Mouse (Mus musculus) stomach, embryonic 16.5 days (tissue): ENCODE measurements at regions not wholly inside any gene's neighbourhood (a gene's known extent, or its start where the extent isn't known, plus 50 kb on each side); places are given as distances from the start of the nearest gene placed in this dataset.

ENCODE experiments used
- ATAC-seq: fragments of 200-750 bp; cut with Nextera tagmentation; 2 replicates; pipeline ENCODE4 v1.8.0; 2017; ENCODE audit warnings: moderate number of reproducible peaks, moderate TSS enrichment; ENCODE audit not compliant: insufficient read depth, low FRiP score
- H3K27ac ChIP-seq: fragments of 300-500 bp; sonication (generic); 2 replicates; pipeline ENCODE4 v1.5.1; 2014; ENCODE audit warnings: low read length
- H3K27me3 ChIP-seq: fragments of 300-500 bp; sonication (generic); 2 replicates; pipeline ENCODE4 v1.6.1; 2014; ENCODE audit warnings: low read length, control low read depth, mixed read lengths; ENCODE audit not compliant: control insufficient read depth, insufficient read depth
- H3K36me3 ChIP-seq: fragments of 300-500 bp; sonication (generic); 2 replicates; pipeline ENCODE4 v1.6.1; 2014; ENCODE audit warnings: low read length; ENCODE audit not compliant: control insufficient read depth, insufficient read depth
- H3K4me1 ChIP-seq: fragments of 300-500 bp; sonication (generic); 2 replicates; pipeline ENCODE4 v1.6.1; 2014; ENCODE audit warnings: low read length, control low read depth, mixed read lengths; ENCODE audit not compliant: control insufficient read depth, insufficient read depth
- H3K4me2 ChIP-seq: fragments of 300-500 bp; sonication (generic); 2 replicates; pipeline ENCODE4 v1.6.1; 2014; ENCODE audit warnings: low read depth, low read length, mixed read lengths
- H3K4me3 ChIP-seq: fragments of 300-500 bp; sonication (generic); replicated peaks from 2 replicates; pipeline ENCODE4 v1.5.1; 2014; ENCODE audit warnings: mild to moderate bottlenecking, low read length
- H3K9ac ChIP-seq: fragments of 300-500 bp; sonication (generic); 2 replicates; pipeline ENCODE4 v1.6.1; 2014; ENCODE audit warnings: low read length
- H3K9me3 ChIP-seq: fragments of 300-500 bp; sonication (generic); replicated peaks from 2 replicates; pipeline ENCODE4 v1.6.1; 2016; ENCODE audit warnings: low read length, control low read depth; ENCODE audit not compliant: control insufficient read depth
- WGBS: fragments of 180-500 bp; shearing (Covaris S2); extraction: QIAGEN DNeasy Blood & Tissue Kit; methylation state at CpG from one replicate; pipeline ENCODE4 v1.1.7; 2014; 5-methylcytosine and 5-hydroxymethylcytosine counted together

DNA sequence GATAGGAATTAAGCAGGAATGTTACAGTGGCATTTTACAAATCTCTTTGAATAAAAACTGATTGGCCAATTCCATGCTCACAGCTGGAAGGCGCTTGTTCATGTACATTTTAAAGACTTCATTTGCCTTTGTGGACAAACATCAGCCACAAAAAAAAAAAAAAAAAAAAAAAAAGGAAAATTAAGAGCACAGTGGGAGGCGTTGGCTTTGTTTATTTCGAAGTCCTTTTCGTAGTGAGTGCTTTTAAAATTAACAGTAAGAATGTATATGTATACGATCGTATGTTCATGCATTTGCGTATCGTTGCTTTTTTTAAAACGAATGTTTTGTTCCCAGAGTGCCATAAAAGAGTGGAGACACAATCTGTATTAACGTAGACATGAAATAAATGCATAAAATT is 250.6 kb upstream of the Nfe2l3 start:
- Histone ChIP-seq H3K9me3 (no peaks in the 10 kb centered on the region), H3K27me3 (peaks cover 56% of the 10 kb centered on the region), H3K4me1 (no peaks in the 10 kb centered on the region), H3K27ac (no peak overlapping the region), H3K9ac (no peak overlapping the region), H3K4me3 (no peak overlapping the region), H3K4me2 (no peak overlapping the region), H3K36me3 (no peaks in the 10 kb centered on the region)
- ATAC-seq: no peak
- WGBS: 20% methylated on average over 10 of the region's 10 CpGs

DNA sequence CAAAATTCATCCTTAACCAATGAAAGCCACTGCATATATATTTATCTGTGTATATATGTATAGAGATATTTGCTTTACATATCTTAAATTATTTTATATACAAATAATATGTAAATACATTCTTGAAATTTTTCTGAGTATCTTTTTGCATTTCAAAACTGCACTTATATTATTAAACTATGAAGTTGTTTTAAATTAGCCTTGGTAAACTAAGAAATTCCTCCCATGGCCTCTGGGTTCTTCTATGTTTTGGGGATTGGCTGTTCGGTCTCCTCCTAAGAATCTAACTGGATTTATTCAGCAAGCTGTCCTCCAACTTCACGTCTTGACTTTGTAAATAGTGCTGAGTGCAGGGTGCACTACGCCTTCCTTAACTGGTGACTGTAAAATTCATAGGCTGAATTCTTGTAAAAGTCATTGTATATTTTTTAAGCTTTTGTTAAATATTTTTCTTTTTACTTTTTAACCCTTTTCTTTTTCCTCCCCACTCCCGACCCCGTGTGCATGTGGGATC is 249.6 kb upstream of the Nfe2l3 start:
- no peak overlapping the region for H3K4me2 ChIP-seq
- no peak overlapping the region for H3K27ac ChIP-seq
- H3K9ac ChIP-seq: no peak overlapping the region
- H3K4me1 ChIP-seq: no peaks in the 10 kb centered on the region
- H3K4me3 ChIP-seq: no peak overlapping the region
- H3K9me3 ChIP-seq: no peaks in the 10 kb centered on the region
- 7% methylated on average over 5 of the region's 5 CpGs for WGBS
- no peaks in the 10 kb centered on the region for H3K36me3 ChIP-seq
- peaks cover 63% of the 10 kb centered on the region for H3K27me3 ChIP-seq
- ATAC-seq: no peak

DNA sequence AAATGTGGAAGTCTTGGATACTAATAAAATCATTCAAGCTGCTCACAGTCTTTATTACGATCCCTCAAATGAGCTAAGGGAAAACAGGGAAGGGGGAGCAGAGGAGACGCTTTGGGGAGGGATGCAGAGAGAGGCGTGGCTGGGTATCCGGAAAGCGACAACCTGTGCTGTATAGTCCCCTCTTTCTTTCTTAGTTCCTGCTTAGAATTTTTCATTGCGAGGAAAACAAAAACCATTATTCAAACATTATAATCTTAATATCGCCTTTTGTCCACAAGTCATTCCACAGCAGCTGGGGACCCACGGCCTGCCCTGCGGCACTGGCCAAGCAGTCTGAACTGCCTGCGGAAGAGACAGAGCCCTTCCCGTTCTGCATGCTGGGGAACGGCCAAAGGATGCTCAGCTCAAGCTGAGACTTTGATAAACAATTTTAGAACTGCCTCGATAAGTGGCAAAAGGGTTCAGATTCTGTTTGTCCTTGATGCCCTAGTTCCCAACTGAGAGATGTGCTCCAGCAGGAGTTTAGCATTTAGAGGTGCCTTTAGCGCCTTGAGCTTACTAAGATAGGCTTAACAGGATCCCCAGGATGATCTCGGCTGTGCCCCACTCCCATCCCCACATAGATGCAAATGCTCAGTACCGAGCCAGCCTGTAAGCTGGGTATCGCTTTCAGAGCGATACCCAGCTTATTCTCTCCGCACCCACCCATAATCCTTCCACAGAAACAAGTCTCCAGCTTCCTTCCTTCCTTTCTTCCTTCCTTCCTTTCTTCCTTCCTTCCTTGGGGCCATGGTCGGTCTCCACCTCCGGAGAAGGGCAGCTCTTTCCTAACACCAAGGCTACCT is 248.7 kb upstream of the Nfe2l3 start:
- Histone ChIP-seq H3K9me3 (no peaks in the 10 kb centered on the region), H3K4me1 (no peaks in the 10 kb centered on the region), H3K4me3 (no peak overlapping the region), H3K9ac (no peak overlapping the region), H3K4me2 (no peak overlapping the region), H3K36me3 (no peaks in the 10 kb centered on the region), H3K27me3 (peaks cover 72% of the 10 kb centered on the region), H3K27ac (no peak overlapping the region)
- no peak for ATAC-seq
- 2% methylated on average over 21 of the region's 21 CpGs for WGBS

DNA sequence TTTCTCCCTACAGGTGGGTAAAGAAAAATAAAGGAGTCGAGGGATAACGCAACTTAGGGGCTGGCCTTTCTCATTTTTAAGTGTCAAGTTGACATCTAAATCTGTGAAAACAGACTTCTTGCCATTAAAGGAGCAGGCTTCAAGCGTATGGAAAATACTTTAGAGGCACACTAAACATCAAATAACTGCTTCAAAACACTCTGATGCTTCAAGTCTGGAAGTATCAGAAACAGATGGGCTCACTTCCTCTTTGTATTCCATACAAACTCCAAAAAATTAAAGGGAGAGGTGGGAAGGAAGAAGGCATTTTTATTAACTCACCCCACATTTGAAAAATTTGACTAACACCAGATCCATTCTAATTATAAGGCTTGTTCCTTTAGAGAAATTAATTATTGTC is 248.0 kb upstream of the Nfe2l3 start:
- H3K4me2 ChIP-seq: no peak overlapping the region
- 5% methylated on average over 3 of the region's 3 CpGs for WGBS
- H3K4me3 ChIP-seq: no peak overlapping the region
- no peaks in the 10 kb centered on the region for H3K4me1 ChIP-seq
- H3K9me3 ChIP-seq: no peaks in the 10 kb centered on the region
- H3K36me3 ChIP-seq: no peaks in the 10 kb centered on the region
- no peak overlapping the region for H3K27ac ChIP-seq
- no peak overlapping the region for H3K9ac ChIP-seq
- no peak for ATAC-seq
- peaks cover 77% of the 10 kb centered on the region for H3K27me3 ChIP-seq

DNA sequence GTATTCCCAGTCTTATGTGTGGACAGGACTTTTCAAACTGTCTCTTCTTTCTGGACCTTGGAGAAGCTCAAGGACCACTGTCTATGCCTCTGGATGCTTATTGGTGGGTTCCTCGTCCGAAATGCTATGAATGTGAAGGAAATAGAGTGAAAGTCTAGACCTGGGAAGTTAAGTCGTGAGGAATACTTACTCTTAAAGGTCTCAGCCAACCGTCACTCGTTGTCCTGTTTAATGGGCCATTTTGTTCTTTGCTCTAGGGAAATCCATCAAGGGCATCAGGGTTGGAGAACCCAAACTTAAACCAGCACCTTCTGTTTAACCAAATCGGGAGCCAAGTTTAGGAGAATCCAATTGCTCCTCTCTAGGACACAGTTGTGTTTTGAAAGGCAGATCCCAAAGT is 247.3 kb upstream of the Nfe2l3 start:
- WGBS: 21% methylated on average over 6 of the region's 6 CpGs
- no peak overlapping the region for H3K9ac ChIP-seq
- H3K27ac ChIP-seq: no peak overlapping the region
- no peaks in the 10 kb centered on the region for H3K4me1 ChIP-seq
- ATAC-seq: no peak
- no peak overlapping the region for H3K4me2 ChIP-seq
- H3K9me3 ChIP-seq: no peaks in the 10 kb centered on the region
- H3K36me3 ChIP-seq: no peaks in the 10 kb centered on the region
- peaks cover 84% of the 10 kb centered on the region for H3K27me3 ChIP-seq
- H3K4me3 ChIP-seq: no peak overlapping the region

DNA sequence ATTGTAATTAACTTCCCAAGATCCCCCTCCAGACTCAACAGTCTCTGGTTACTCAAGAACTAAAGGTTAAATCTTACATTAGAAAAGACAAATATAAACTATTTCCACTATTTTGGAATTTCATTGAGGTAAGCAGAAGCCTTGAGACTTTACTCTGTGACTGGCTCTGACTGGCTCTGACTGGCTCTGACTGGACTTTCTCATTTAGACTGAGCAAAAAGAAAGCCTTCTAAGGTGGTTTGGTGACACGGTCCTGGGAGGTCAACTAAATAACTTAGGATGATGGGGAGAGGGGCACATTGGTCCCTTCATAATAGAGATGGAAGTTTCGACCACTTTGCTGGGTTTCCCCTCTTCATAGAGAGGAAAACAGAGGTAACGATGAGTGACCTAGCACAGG is 243.3 kb upstream of the Nfe2l3 start:
- H3K4me2 ChIP-seq: no peak overlapping the region
- no peaks in the 10 kb centered on the region for H3K9me3 ChIP-seq
- H3K9ac ChIP-seq: no peak overlapping the region
- no peak overlapping the region for H3K27ac ChIP-seq
- no peak overlapping the region for H3K4me3 ChIP-seq
- no peak for ATAC-seq
- H3K36me3 ChIP-seq: no peaks in the 10 kb centered on the region
- peaks cover 73% of the 10 kb centered on the region for H3K27me3 ChIP-seq
- WGBS: 74% methylated on average over 3 of the region's 3 CpGs
- no peaks in the 10 kb centered on the region for H3K4me1 ChIP-seq

DNA sequence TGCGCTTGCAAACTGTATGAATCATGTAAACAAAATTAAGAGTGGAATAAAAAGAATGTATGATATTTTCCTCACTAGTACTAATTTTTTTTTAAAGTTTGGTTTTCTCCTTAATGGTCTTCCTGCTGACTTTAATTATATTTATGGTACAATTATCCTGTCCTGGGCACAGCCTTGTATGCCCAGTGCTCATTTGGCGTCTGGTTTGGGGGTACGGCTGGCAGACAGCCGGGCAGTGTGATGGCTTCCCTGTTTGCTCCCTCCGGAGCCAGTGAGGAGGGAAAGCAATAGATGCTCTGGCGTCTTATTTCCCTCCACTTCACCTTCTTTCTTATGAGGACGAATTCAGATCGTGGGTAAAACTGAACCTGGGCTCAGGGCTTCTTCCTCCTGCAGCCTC is 239.6 kb upstream of the Nfe2l3 start:
- Histone ChIP-seq H3K27me3 (peaks cover 42% of the 10 kb centered on the region), H3K9me3 (no peaks in the 10 kb centered on the region), H3K9ac (no peak overlapping the region), H3K27ac (no peak overlapping the region), H3K4me3 (no peak overlapping the region), H3K4me1 (no peaks in the 10 kb centered on the region), H3K4me2 (no peak overlapping the region), H3K36me3 (no peaks in the 10 kb centered on the region)
- 45% methylated on average over 8 of the region's 8 CpGs for WGBS
- no peak for ATAC-seq

DNA sequence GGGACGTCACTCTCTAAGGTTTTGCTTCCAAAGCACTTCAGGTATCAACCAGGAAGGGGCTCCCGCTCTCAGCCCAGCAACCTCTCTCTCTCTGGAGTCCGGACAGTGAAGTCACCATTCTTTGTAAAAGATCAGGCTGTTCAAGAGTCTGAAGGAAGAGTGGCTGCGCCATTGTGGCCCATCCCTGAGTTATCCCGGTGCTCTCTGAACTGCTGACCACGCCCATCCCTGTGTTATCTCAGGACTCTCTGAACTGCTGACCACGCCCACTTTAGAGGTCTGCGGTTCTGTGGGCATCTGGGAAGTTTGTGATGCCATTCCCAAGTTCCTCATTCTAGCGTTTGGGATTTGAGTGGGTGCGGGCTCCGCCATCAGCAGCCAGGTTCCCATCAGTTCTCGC is 239.1 kb upstream of the Nfe2l3 start:
- no peak for ATAC-seq
- H3K9ac ChIP-seq: no peak overlapping the region
- H3K27ac ChIP-seq: no peak overlapping the region
- H3K36me3 ChIP-seq: no peaks in the 10 kb centered on the region
- no peak overlapping the region for H3K4me3 ChIP-seq
- no peaks in the 10 kb centered on the region for H3K9me3 ChIP-seq
- H3K27me3 ChIP-seq: peaks cover 36% of the 10 kb centered on the region
- 0 out of 2 replicates have a peak overlapping the region, but pooled peaks have one; percentile 2 for H3K4me2 ChIP-seq
- WGBS: 12% methylated on average over 12 of the region's 12 CpGs
- no peaks in the 10 kb centered on the region for H3K4me1 ChIP-seq

DNA sequence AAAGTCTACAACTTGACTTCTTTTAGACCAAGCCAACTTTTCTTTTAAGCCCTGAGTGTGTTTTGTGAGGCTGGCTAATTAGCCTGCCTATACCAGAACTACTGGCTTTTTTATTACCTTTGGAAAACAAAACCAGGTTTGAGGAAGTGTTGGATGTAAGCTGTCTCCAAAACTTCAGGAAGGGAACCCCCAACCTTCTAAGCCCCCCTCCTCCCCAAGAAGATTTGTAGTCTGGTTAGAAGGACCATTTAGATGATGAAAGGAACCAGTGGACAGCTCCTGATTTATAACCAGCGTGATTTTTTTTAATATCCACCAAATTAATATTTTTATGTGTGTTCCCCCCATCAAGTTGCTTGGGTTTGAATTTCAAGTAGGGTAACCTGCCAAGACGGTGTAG is 236.1 kb upstream of the Nfe2l3 start:
- no peak overlapping the region for H3K4me3 ChIP-seq
- H3K27me3 ChIP-seq: peaks cover 16% of the 10 kb centered on the region; the same call in 1 of the 2 replicates
- ATAC-seq: no peak
- 78% methylated on average over 2 of the region's 2 CpGs for whole genome bisulfite sequencing
- no peak overlapping the region for H3K9ac ChIP-seq
- no peaks in the 10 kb centered on the region for H3K4me1 ChIP-seq
- H3K9me3 ChIP-seq: no peaks in the 10 kb centered on the region
- H3K4me2 ChIP-seq: no peak overlapping the region
- H3K36me3 ChIP-seq: no peaks in the 10 kb centered on the region
- H3K27ac ChIP-seq: no peak overlapping the region
